Mouse (Mus musculus): ENCODE measurements around the gene Adk. TPM values are rescaled to one million over a fixed set of nuclear protein-coding genes. Genes with fewer than 3 reads are reported as not detected.

Adk gene
- polyA plus RNA-seq, 1 experiment from 2014 or later, result 223 TPM

- ATAC-seq (replicated peaks; ENCODE audit: insufficient number of reproducible peaks, insufficient read depth, low FRiP score, low read depth), result no peak
- H3K4me3 ChIP-seq, result no peak overlapping the region
- no peak overlapping the region for H3K9ac ChIP-seq
- H3K9me3 ChIP-seq (replicated peaks), result no peaks in the 10 kb centered on the region
- 76% methylated on average over 4 of the region's 4 CpGs for WGBS
- no peak overlapping the region for H3K4me2 ChIP-seq
- peaks cover 22% of the 10 kb centered on the region for H3K4me1 ChIP-seq (replicated peaks)
- no peaks in the 10 kb centered on the region for H3K27me3 ChIP-seq
- H3K27ac ChIP-seq, result no peak overlapping the region
- no peaks in the 10 kb centered on the region for H3K36me3 ChIP-seq
Measured at GRCm38 (mm10) chr14:21102666-21103203, 50.4 kb downstream of the Adk start.

- H3K4me3 ChIP-seq, result no peak overlapping the region
- H3K27me3 ChIP-seq, result no peaks in the 10 kb centered on the region
- H3K4me1 ChIP-seq (replicated peaks), result peaks cover 13% of the 10 kb centered on the region
- no peak for ATAC-seq (replicated peaks; ENCODE audit: insufficient number of reproducible peaks, insufficient read depth, low FRiP score, low read depth)
- no peaks in the 10 kb centered on the region for H3K9me3 ChIP-seq (replicated peaks)
- H3K36me3 ChIP-seq, result no peaks in the 10 kb centered on the region
- no peak overlapping the region for H3K9ac ChIP-seq
- H3K27ac ChIP-seq, result no peak overlapping the region
- no peak overlapping the region for H3K4me2 ChIP-seq
Measured at GRCm38 (mm10) chr14:21105049-21105448, 52.7 kb downstream of the Adk start.

GRCm38 (mm10) chr14:21106582-21106981 lies 54.2 kb downstream of the Adk start:
- no peaks in the 10 kb centered on the region for H3K27me3 ChIP-seq
- no peaks in the 10 kb centered on the region for H3K36me3 ChIP-seq
- H3K27ac ChIP-seq, result no peak overlapping the region
- no peak overlapping the region for H3K4me3 ChIP-seq
- H3K9me3 ChIP-seq (replicated peaks), result no peaks in the 10 kb centered on the region
- no peak for ATAC-seq (replicated peaks; ENCODE audit: insufficient number of reproducible peaks, insufficient read depth, low FRiP score, low read depth)
- H3K4me1 ChIP-seq (replicated peaks), result peaks cover 6% of the 10 kb centered on the region
- 71% methylated on average over 8 of the region's 8 CpGs for WGBS
- H3K9ac ChIP-seq, result no peak overlapping the region
- no peak overlapping the region for H3K4me2 ChIP-seq

GRCm38 (mm10) chr14:21107551-21107950 lies 55.2 kb downstream of the Adk start:
- ATAC-seq (replicated peaks; ENCODE audit: insufficient number of reproducible peaks, insufficient read depth, low FRiP score, low read depth), result no peak
- Histone ChIP-seq H3K36me3 (no peaks in the 10 kb centered on the region), H3K27me3 (no peaks in the 10 kb centered on the region), H3K9ac (no peak overlapping the region), H3K4me2 (no peak overlapping the region), H3K4me3 (no peak overlapping the region), H3K27ac (no peak overlapping the region), H3K4me1 (replicated peaks) (0 out of 2 replicates have a peak, but pooled peaks cover 1% of the 10 kb centered on the region), H3K9me3 (replicated peaks) (no peaks in the 10 kb centered on the region)
- 93% methylated on average over 3 of the region's 3 CpGs for WGBS

GRCm38 (mm10) chr14:21110492-21110891 lies 58.1 kb downstream of the Adk start:
- H3K27me3 ChIP-seq, result no peaks in the 10 kb centered on the region

GRCm38 (mm10) chr14:21111500-21111899 lies 59.1 kb downstream of the Adk start:
- Histone ChIP-seq H3K27ac (no peak overlapping the region), H3K27me3 (no peaks in the 10 kb centered on the region), H3K9ac (no peak overlapping the region), H3K9me3 (replicated peaks) (no peaks in the 10 kb centered on the region), H3K4me1 (replicated peaks) (no peaks in the 10 kb centered on the region; the same call in 1 of the 2 replicates), H3K4me3 (no peak overlapping the region), H3K4me2 (no peak overlapping the region), H3K36me3 (no peaks in the 10 kb centered on the region)
- 92% methylated on average over 1 of the region's 1 CpGs for WGBS
- no peak for ATAC-seq (replicated peaks; ENCODE audit: insufficient number of reproducible peaks, insufficient read depth, low FRiP score, low read depth)

More at GRCm38 (mm10) chr14:21110492-21110891, 58.1 kb downstream of the Adk start:
- H3K9me3 ChIP-seq (replicated peaks), result no peaks in the 10 kb centered on the region
- no peak overlapping the region for H3K4me2 ChIP-seq
- H3K4me3 ChIP-seq, result no peak overlapping the region
- 49% methylated on average over 4 of the region's 4 CpGs for WGBS
- H3K36me3 ChIP-seq, result no peaks in the 10 kb centered on the region
- no peak overlapping the region for H3K27ac ChIP-seq
- ATAC-seq (replicated peaks; ENCODE audit: insufficient number of reproducible peaks, insufficient read depth, low FRiP score, low read depth), result no peak
- H3K4me1 ChIP-seq (replicated peaks), result no peaks in the 10 kb centered on the region
- no peak overlapping the region for H3K9ac ChIP-seq

GRCm38 (mm10) chr14:21112174-21112573 lies 59.8 kb downstream of the Adk start:
- no peak overlapping the region for H3K9ac ChIP-seq
- peaks cover 1% of the 10 kb centered on the region for H3K4me1 ChIP-seq (replicated peaks)
- no peak overlapping the region for H3K4me2 ChIP-seq
- H3K27me3 ChIP-seq, result no peaks in the 10 kb centered on the region
- 85% methylated on average over 5 of the region's 5 CpGs for WGBS
- no peaks in the 10 kb centered on the region for H3K36me3 ChIP-seq
- H3K4me3 ChIP-seq, result no peak overlapping the region
- no peak overlapping the region for H3K27ac ChIP-seq
- no peak for ATAC-seq (replicated peaks; ENCODE audit: insufficient number of reproducible peaks, insufficient read depth, low FRiP score, low read depth)
- H3K9me3 ChIP-seq (replicated peaks), result no peaks in the 10 kb centered on the region

- no peak overlapping the region for H3K9ac ChIP-seq
- H3K4me2 ChIP-seq, result no peak overlapping the region
- peaks cover 7% of the 10 kb centered on the region for H3K4me1 ChIP-seq (replicated peaks)
- H3K27me3 ChIP-seq, result no peaks in the 10 kb centered on the region
- no peak overlapping the region for H3K27ac ChIP-seq
- 82% methylated on average over 6 of the region's 6 CpGs for WGBS
- H3K36me3 ChIP-seq, result no peaks in the 10 kb centered on the region
- no peak for ATAC-seq (replicated peaks; ENCODE audit: insufficient number of reproducible peaks, insufficient read depth, low FRiP score, low read depth)
- no peaks in the 10 kb centered on the region for H3K9me3 ChIP-seq (replicated peaks)
- no peak overlapping the region for H3K4me3 ChIP-seq
Measured at GRCm38 (mm10) chr14:21112742-21113141, 60.4 kb downstream of the Adk start.

- ATAC-seq (replicated peaks; ENCODE audit: insufficient number of reproducible peaks, insufficient read depth, low FRiP score, low read depth), result no peak
- H3K4me3 ChIP-seq, result no peak overlapping the region
- no peaks in the 10 kb centered on the region for H3K36me3 ChIP-seq
- no peak overlapping the region for H3K9ac ChIP-seq
- H3K4me1 ChIP-seq (replicated peaks), result peaks cover 14% of the 10 kb centered on the region
- H3K27ac ChIP-seq, result no peak overlapping the region
- no peaks in the 10 kb centered on the region for H3K9me3 ChIP-seq (replicated peaks)
- no peaks in the 10 kb centered on the region for H3K27me3 ChIP-seq
- no peak overlapping the region for H3K4me2 ChIP-seq
Measured at GRCm38 (mm10) chr14:21114339-21114738, 62.0 kb downstream of the Adk start.

GRCm38 (mm10) chr14:21115318-21115717 lies 62.9 kb downstream of the Adk start:
- H3K27ac ChIP-seq, result no peak overlapping the region
- H3K27me3 ChIP-seq, result no peaks in the 10 kb centered on the region
- no peak overlapping the region for H3K4me2 ChIP-seq
- no peak for ATAC-seq (replicated peaks; ENCODE audit: insufficient number of reproducible peaks, insufficient read depth, low FRiP score, low read depth)
- H3K4me3 ChIP-seq, result no peak overlapping the region
- H3K9ac ChIP-seq, result no peak overlapping the region
- 52% methylated on average over 4 of the region's 4 CpGs for WGBS
- peaks cover 18% of the 10 kb centered on the region for H3K4me1 ChIP-seq (replicated peaks)
- no peaks in the 10 kb centered on the region for H3K36me3 ChIP-seq
- no peaks in the 10 kb centered on the region for H3K9me3 ChIP-seq (replicated peaks)

GRCm38 (mm10) chr14:21115888-21116460 lies 63.6 kb downstream of the Adk start:
- no peak overlapping the region for H3K9ac ChIP-seq
- H3K9me3 ChIP-seq (replicated peaks), result no peaks in the 10 kb centered on the region
- H3K27me3 ChIP-seq, result no peaks in the 10 kb centered on the region
- H3K27ac ChIP-seq, result no peak overlapping the region
- no peak overlapping the region for H3K4me3 ChIP-seq
- ATAC-seq (replicated peaks; ENCODE audit: insufficient number of reproducible peaks, insufficient read depth, low FRiP score, low read depth), result no peak
- H3K4me1 ChIP-seq (replicated peaks), result peaks cover 18% of the 10 kb centered on the region
- no peaks in the 10 kb centered on the region for H3K36me3 ChIP-seq
- 58% methylated on average over 3 of the region's 3 CpGs for WGBS
- H3K4me2 ChIP-seq, result no peak overlapping the region

- no peak overlapping the region for H3K4me2 ChIP-seq
Measured at GRCm38 (mm10) chr14:21118095-21118494, 65.7 kb downstream of the Adk start.

More at GRCm38 (mm10) chr14:21118095-21118494, 65.7 kb downstream of the Adk start:
- no peaks in the 10 kb centered on the region for H3K36me3 ChIP-seq
- peak overlapping the region; percentile 55 for H3K27ac ChIP-seq
- no peak overlapping the region for H3K9ac ChIP-seq
- H3K4me3 ChIP-seq, result no peak overlapping the region
- no peaks in the 10 kb centered on the region for H3K9me3 ChIP-seq (replicated peaks)
- 37% methylated on average over 4 of the region's 4 CpGs for WGBS
- no peak for ATAC-seq (replicated peaks; ENCODE audit: insufficient number of reproducible peaks, insufficient read depth, low FRiP score, low read depth)
- H3K27me3 ChIP-seq, result no peaks in the 10 kb centered on the region
- H3K4me1 ChIP-seq (replicated peaks), result peaks cover 18% of the 10 kb centered on the region

Data from heart, embryonic 15.5 days (tissue).